Mouse (Mus musculus): ENCODE measurements around the gene Zfp322a.
"Not testable (repeated sequence)": the region's sequence is repeated elsewhere in the genome, so short reads cannot be mapped to it uniquely, and the experiment has no call there.

The Zfp322a gene

GRCm38 (mm10) chr13:23312909-23313669, 55.9 kb downstream of the Zfp322a start:
- no peak for DNase-seq

DNA sequence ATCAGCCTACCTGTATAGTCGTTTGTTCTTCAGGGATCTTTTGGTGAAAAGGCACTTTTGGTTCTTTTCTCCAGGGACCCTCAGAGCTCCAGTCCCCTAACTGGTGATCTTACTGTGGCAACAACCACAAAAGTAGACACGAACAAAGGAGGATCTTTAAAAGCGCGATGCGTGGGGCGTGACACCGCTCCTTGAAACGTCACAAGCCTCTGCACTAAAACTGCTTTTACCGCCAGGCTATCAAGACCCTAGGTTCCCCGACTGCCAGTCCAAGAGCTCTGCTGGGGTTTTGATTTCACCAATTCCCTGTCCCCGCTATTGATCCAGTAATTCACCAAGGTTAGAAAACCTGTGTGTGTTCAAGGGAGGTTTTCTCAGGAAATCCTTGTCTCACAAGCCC, 59.0 kb downstream of the Zfp322a start:
- DNase-seq: no peak

- DNase-seq: no peak
Measured at GRCm38 (mm10) chr13:23309495-23310011, 59.5 kb downstream of the Zfp322a start.

- DNase-seq: not testable (repeated sequence)
Measured at GRCm38 (mm10) chr13:23308639-23309307, 60.2 kb downstream of the Zfp322a start.

GRCm38 (mm10) chr13:23307069-23307814, 61.8 kb downstream of the Zfp322a start:
- no peak for DNase-seq

GRCm38 (mm10) chr13:23306707-23307068, 62.3 kb downstream of the Zfp322a start:
- DNase-seq: no peak

Measured in thymus, postnatal 36 days (tissue).